Mouse (Mus musculus): ENCODE measurements around the gene Adgrf3. TPM values are rescaled to one million over a fixed set of nuclear protein-coding genes. Genes with fewer than 3 reads are reported as not detected.

The Adgrf3 gene
- total and polyA plus RNA-seq, 3 experiments = 0.03 to 1.3 (median 0.11) TPM

DNA sequence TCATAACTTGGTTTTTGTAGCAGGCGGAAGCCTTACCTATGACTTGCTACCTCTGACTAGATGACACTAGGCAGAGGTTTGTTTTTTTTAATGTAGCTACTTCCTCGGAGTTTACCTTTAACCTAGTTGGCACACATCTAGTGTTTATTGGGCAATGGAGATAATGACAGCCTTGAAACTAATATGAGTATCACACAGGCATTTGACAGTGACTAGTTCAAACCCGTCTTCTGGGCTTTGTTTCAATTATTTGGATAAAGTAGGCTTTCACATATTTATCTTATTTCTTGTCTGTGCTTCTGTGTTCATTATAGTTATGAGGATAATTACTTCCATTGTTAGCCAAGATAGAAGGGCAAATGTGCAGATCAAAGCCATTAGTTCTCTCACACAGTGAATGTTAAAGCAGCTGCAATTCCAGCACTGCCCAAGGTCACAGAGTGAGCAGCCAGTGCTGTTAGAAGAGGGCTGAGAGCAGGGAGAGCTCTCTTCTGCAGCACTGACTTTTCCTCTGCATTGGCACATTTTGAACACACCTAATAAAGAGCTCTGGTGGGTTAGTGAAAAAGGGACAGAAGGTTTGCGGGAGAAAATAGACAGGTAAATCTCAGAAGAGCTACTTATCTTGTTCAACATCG lies 35.1 kb downstream of the Adgrf3 start:
- H3K4me3 ChIP-seq (ENCODE audit: low read depth, low read length) = no peak overlapping the region
- H3K36me3 ChIP-seq (replicated peaks) = peaks cover 86% of the 10 kb centered on the region
- ATAC-seq (ENCODE audit: extremely low read depth, insufficient number of reproducible peaks, low FRiP score, poor library complexity, severe bottlenecking) = no peak
- H3K27me3 ChIP-seq (ENCODE audit: insufficient read depth, low read length) = no peaks in the 10 kb centered on the region
- no peaks in the 10 kb centered on the region for H3K9me3 ChIP-seq (replicated peaks)
- no peaks in the 10 kb centered on the region for H3K4me1 ChIP-seq (ENCODE audit: insufficient read depth, low read depth, low read length)
- DNase-seq (ENCODE audit: low spot score) = no peak
- TF ChIP-seq TAL1 (conservative IDR thresholded peaks at IDR 0.05; ENCODE audit: low read depth, low read length) (no peak), POLR2AphosphoS5 (IDR thresholded peaks at IDR 0.05; ENCODE audit: insufficient replicate concordance, low read depth, low read length) (no peak), GATA2 (IDR thresholded peaks at IDR 0.05; ENCODE audit: borderline replicate concordance, low read depth, low read length) (no peak)

DNA sequence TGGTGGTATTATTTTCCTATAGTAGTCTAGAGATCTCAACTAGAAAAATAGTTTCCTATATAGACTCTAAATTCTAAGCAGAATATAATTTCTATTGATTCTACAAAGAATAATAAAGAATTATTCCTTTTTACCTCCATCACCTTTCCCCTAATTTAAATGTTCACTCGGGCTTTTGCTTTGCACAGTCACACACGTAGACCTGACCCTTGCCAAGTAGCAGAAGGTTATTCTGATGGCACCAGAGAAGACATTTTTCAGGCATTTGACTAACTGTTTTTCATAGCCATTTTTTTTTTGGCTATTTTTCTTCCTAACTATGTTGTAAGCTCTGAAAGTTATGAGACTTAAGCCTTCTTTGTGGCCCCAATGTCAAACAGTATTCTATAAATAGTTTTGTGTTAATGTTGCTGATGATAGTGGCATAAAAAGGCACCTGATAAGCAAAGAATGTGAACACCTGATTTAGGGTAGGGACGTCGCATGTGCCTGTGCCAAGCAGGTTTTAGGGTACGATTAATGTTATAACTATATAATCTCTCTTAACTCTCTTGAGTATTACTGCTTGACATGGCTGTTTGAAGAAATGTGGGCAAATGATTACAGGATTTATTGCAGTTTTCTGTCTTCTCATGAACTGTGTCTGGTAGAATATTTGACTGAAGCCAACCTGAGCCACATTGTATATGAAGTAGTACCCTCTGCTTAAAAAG lies 40.1 kb downstream of the Adgrf3 start:
- Histone ChIP-seq H3K9me3 (replicated peaks) (no peaks in the 10 kb centered on the region), H3K4me1 (ENCODE audit: insufficient read depth, low read depth, low read length) (peaks cover 12% of the 10 kb centered on the region), H3K27me3 (ENCODE audit: insufficient read depth, low read length) (no peaks in the 10 kb centered on the region), H3K4me3 (ENCODE audit: low read depth, low read length) (no peak overlapping the region), H3K36me3 (replicated peaks) (peaks cover 73% of the 10 kb centered on the region)
- DNase-seq (ENCODE audit: low spot score) (no peak), ATAC-seq (ENCODE audit: extremely low read depth, insufficient number of reproducible peaks, low FRiP score, poor library complexity, severe bottlenecking) (no peak)
- no peak for TF ChIP-seq GATA1 (IDR thresholded peaks at IDR 0.05; ENCODE audit: borderline replicate concordance, low read length)
- TF ChIP-seq POLR2AphosphoS5 (IDR thresholded peaks at IDR 0.05; ENCODE audit: insufficient replicate concordance, low read depth, low read length) = no peak
- TF ChIP-seq GATA2 (IDR thresholded peaks at IDR 0.05; ENCODE audit: borderline replicate concordance, low read depth, low read length) = no peak
- no peak for TF ChIP-seq CTCF (IDR thresholded peaks at IDR 0.05; ENCODE audit: low read depth, low read length)
- no peak for TF ChIP-seq TAL1 (conservative IDR thresholded peaks at IDR 0.05; ENCODE audit: low read depth, low read length)

DNA sequence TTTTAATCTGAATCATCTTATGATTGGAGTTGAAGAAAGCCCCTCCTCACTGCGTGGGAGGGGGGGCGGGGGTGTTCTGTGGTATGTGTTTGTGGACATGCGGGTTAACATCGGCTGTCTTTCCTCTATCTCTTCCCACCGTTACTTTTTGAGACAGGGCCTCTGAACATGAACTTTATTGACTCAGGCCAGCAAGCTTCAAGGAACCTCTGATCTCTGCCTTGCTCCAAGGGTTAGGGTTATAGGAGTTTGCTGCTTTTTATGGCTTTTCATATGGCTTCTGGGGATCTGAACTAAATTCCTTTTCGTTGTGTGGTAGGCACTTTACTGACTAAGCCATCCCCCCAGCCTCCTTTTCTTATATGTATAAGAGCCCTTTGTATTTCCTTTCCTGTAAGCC lies 43.2 kb downstream of the Adgrf3 start:
- no peaks in the 10 kb centered on the region for H3K9me3 ChIP-seq (replicated peaks)
- peaks cover 67% of the 10 kb centered on the region for H3K36me3 ChIP-seq (replicated peaks)
- ATAC-seq (ENCODE audit: extremely low read depth, insufficient number of reproducible peaks, low FRiP score, poor library complexity, severe bottlenecking) (no peak), DNase-seq (ENCODE audit: low spot score) (no peak)
- H3K4me1 ChIP-seq (ENCODE audit: insufficient read depth, low read depth, low read length) = peaks cover 19% of the 10 kb centered on the region
- H3K4me3 ChIP-seq (ENCODE audit: low read depth, low read length) = no peak overlapping the region
- TF ChIP-seq GATA2 (IDR thresholded peaks at IDR 0.05; ENCODE audit: borderline replicate concordance, low read depth, low read length) (no peak), GATA1 (IDR thresholded peaks at IDR 0.05; ENCODE audit: borderline replicate concordance, low read length) (no peak), CTCF (IDR thresholded peaks at IDR 0.05; ENCODE audit: low read depth, low read length) (no peak), POLR2AphosphoS5 (IDR thresholded peaks at IDR 0.05; ENCODE audit: insufficient replicate concordance, low read depth, low read length) (no peak), TAL1 (conservative IDR thresholded peaks at IDR 0.05; ENCODE audit: low read depth, low read length) (no peak)
- H3K27me3 ChIP-seq (ENCODE audit: insufficient read depth, low read length) = no peaks in the 10 kb centered on the region

DNA sequence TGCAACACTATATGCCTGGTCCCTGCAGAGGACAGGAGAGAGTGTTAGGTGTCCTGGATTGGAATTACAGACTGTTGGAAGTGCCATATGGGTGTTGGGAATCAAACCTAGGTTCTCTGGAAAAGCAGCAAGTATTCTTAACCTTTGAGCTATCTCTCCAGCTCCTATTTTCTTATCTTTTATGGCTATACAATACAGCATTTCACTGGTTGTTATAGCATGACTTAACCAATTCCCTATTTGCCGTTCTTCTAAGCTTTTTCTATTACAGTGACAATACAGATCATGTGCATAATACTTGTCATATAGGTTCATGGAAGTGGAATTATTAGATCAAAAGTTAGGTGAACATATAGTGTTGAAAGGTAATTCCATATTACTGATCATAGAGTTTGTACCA lies 43.7 kb downstream of the Adgrf3 start:
- H3K27me3 ChIP-seq (ENCODE audit: insufficient read depth, low read length) = no peaks in the 10 kb centered on the region
- ATAC-seq (ENCODE audit: extremely low read depth, insufficient number of reproducible peaks, low FRiP score, poor library complexity, severe bottlenecking) = no peak
- peaks cover 64% of the 10 kb centered on the region for H3K36me3 ChIP-seq (replicated peaks)
- H3K9me3 ChIP-seq (replicated peaks) = no peaks in the 10 kb centered on the region
- TF ChIP-seq GATA1 (IDR thresholded peaks at IDR 0.05; ENCODE audit: borderline replicate concordance, low read length) (no peak), POLR2AphosphoS5 (IDR thresholded peaks at IDR 0.05; ENCODE audit: insufficient replicate concordance, low read depth, low read length) (no peak), GATA2 (IDR thresholded peaks at IDR 0.05; ENCODE audit: borderline replicate concordance, low read depth, low read length) (no peak), TAL1 (conservative IDR thresholded peaks at IDR 0.05; ENCODE audit: low read depth, low read length) (no peak), CTCF (IDR thresholded peaks at IDR 0.05; ENCODE audit: low read depth, low read length) (no peak)
- no peak for DNase-seq (ENCODE audit: low spot score)
- no peak overlapping the region for H3K4me3 ChIP-seq (ENCODE audit: low read depth, low read length)
- peaks cover 23% of the 10 kb centered on the region for H3K4me1 ChIP-seq (ENCODE audit: insufficient read depth, low read depth, low read length)

DNA sequence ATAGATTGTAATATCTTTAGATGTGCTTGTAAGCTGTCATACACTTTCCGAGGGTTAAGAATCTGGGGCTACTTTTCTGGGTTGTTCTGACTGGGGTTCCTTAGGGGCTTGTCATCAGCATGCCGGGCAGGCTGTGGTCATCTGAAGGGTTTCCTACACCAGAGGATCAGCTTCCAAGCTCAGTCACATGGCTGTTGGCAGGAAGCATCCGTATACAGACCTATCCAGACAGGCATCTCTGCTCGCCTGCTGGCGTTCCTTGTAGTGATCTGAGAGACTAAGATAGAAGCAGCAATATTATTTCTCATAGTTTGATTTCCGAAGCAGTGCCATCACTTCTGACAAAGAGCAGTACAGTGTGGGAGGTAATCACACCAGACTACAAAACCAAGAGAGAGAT lies 45.9 kb downstream of the Adgrf3 start:
- no peaks in the 10 kb centered on the region for H3K9me3 ChIP-seq (replicated peaks)
- peaks cover 27% of the 10 kb centered on the region for H3K4me1 ChIP-seq (ENCODE audit: insufficient read depth, low read depth, low read length)
- TF ChIP-seq GATA1 (IDR thresholded peaks at IDR 0.05; ENCODE audit: borderline replicate concordance, low read length) (no peak), TAL1 (conservative IDR thresholded peaks at IDR 0.05; ENCODE audit: low read depth, low read length) (no peak)
- ATAC-seq (ENCODE audit: extremely low read depth, insufficient number of reproducible peaks, low FRiP score, poor library complexity, severe bottlenecking) (no peak), DNase-seq (ENCODE audit: low spot score) (no peak)
- no peaks in the 10 kb centered on the region for H3K27me3 ChIP-seq (ENCODE audit: insufficient read depth, low read length)
- H3K36me3 ChIP-seq (replicated peaks) = peaks cover 47% of the 10 kb centered on the region
- no peak overlapping the region for H3K4me3 ChIP-seq (ENCODE audit: low read depth, low read length)

DNA sequence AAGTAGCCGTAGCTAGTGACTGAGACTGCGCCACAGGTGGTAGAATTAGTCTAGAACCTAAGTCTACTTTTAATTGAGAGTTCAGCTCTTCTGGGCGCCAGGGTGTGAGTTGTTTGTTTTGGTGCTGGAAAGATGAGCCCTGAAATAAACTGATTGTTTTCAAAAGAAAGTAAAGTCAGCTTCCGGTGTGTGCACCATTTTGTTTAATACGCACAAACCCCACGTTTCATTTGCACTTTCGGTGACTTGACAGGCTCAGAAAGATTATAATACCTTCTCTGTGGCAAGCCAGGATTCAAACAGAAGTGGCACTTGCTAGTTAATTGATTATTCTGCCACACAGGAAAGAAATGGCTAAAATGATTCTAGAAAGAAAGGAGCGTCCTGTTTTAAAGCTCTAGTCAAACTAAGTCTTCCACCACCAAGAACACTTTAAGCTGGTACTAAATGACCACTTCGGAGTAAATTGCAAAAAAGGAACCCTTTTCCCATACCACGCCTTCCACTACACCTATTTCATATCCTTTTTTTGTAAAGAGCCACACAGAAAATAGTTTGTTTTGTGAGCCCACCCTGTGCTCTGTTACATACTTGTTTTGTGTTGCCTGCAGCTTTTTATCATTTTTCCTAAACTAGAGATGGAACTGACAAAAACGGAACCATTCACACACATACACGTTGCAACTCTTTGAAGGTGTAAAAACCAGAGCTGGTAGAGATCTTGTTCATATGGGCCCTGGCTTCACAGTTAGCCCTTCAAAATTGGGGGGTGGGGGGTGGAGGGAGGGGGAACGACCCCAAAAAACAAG lies 49.5 kb downstream of the Adgrf3 start:
- TF ChIP-seq GATA1 (IDR thresholded peaks at IDR 0.05; ENCODE audit: borderline replicate concordance, low read length) = no peak
- no peaks in the 10 kb centered on the region for H3K9me3 ChIP-seq (replicated peaks)
- H3K4me1 ChIP-seq (ENCODE audit: insufficient read depth, low read depth, low read length) = peaks cover 27% of the 10 kb centered on the region
- ATAC-seq (ENCODE audit: extremely low read depth, insufficient number of reproducible peaks, low FRiP score, poor library complexity, severe bottlenecking) = no peak
- H3K36me3 ChIP-seq (replicated peaks) = peaks cover 31% of the 10 kb centered on the region
- no peaks in the 10 kb centered on the region for H3K27me3 ChIP-seq (ENCODE audit: insufficient read depth, low read length)
- DNase-seq (ENCODE audit: low spot score) = no peak
- peak overlapping the region; percentile 93 for H3K4me3 ChIP-seq (ENCODE audit: low read depth, low read length)

All from G1E (cell line).